Mouse (Mus musculus): ENCODE data around the gene Nacad.
A peak's percentile ranks its signal among the peaks of the same experiment; 100 is the strongest.

The Nacad gene

GRCm38 (mm10) chr11:6579361-6579760, 26.5 kb downstream of the Nacad start:
- DNase-seq: no peak

- DNase-seq: no peak
These were observed 29.7 kb downstream of the Nacad start for GRCm38 (mm10) chr11:6576151-6576550.

- no peak for DNase-seq
These were observed 36.5 kb downstream of the Nacad start for GRCm38 (mm10) chr11:6569410-6569777.

- DNase-seq: no peak
These were observed 37.1 kb downstream of the Nacad start for GRCm38 (mm10) chr11:6568584-6569409.

- DNase-seq: no peak
These were observed 37.9 kb downstream of the Nacad start for GRCm38 (mm10) chr11:6567951-6568350.

GRCm38 (mm10) chr11:6566496-6566895, 39.4 kb downstream of the Nacad start:
- DNase-seq: no peak

GRCm38 (mm10) chr11:6563201-6563600, 42.7 kb downstream of the Nacad start:
- DNase-seq: no peak

- no peak for DNase-seq
These were observed 43.5 kb downstream of the Nacad start for GRCm38 (mm10) chr11:6562359-6562758.

- DNase-seq: peak in 1 of 2 experiments; percentile 25
These were observed 44.4 kb downstream of the Nacad start for GRCm38 (mm10) chr11:6561474-6561873.

GRCm38 (mm10) chr11:6560655-6561360, 45.0 kb downstream of the Nacad start:
- DNase-seq: no peak

GRCm38 (mm10) chr11:6559996-6560395, 45.9 kb downstream of the Nacad start:
- DNase-seq: no peak

GRCm38 (mm10) chr11:6558234-6558633, 47.6 kb downstream of the Nacad start:
- DNase-seq: no peak

GRCm38 (mm10) chr11:6550201-6550600, 55.7 kb downstream of the Nacad start:
- DNase-seq: no peak

GRCm38 (mm10) chr11:6549770-6550169, 56.1 kb downstream of the Nacad start:
- no peak for DNase-seq
